8 mouse cellular contexts compared by ENCODE assay signal in genomic region chr8:83999057-83999705, GRCm38 (mm10). TPM values are rescaled to one million over a fixed set of nuclear protein-coding genes. Genes with fewer than 3 reads are reported as not detected.
DNase-seq lines count a peak whose midpoint lies in the region; ATAC-seq and TF ChIP-seq lines count a peak whose summit lies in the region.

No protein-coding gene starts in this region.

- peaks cover 58% of the 10 kb centered on the region for H3K27me3 ChIP-seq in forebrain, embryonic 10.5 days (ENCODE audit: poor library complexity, severe bottlenecking)
- no peaks in the 10 kb centered on the region for H3K27me3 ChIP-seq in limb, embryonic 14.5 days (ENCODE audit: control insufficient read depth, insufficient read depth, low read length)

- H3K4me2 ChIP-seq in limb, embryonic 14.5 days (replicated peaks; ENCODE audit: low read depth, low read length, severe bottlenecking): peak overlapping the region; percentile 79

- H3K9ac ChIP-seq in limb, embryonic 14.5 days (ENCODE audit: low read depth, low read length, severe bottlenecking): peak overlapping the region; percentile 70

- H3K9me3 ChIP-seq in forebrain, embryonic 10.5 days: no peaks in the 10 kb centered on the region
- H3K9me3 ChIP-seq in limb, embryonic 14.5 days (ENCODE audit: control insufficient read depth, low read length): no peaks in the 10 kb centered on the region

- H3K4me1 ChIP-seq in forebrain, embryonic 10.5 days: peaks cover 62% of the 10 kb centered on the region
- peaks cover 24% of the 10 kb centered on the region for H3K4me1 ChIP-seq in limb, embryonic 14.5 days (ENCODE audit: control insufficient read depth, insufficient read depth, low read length)

- no peak for ATAC-seq in limb, embryonic 14.5 days (ENCODE audit: low FRiP score, low read depth)

- peak overlapping the region; percentile 88; the same call in 1 of the 2 replicates for H3K27ac ChIP-seq in gastrocnemius, adult 2 months
- H3K27ac ChIP-seq in forebrain, embryonic 10.5 days: peak overlapping the region; percentile 88; the same call in 1 of the 2 replicates
- no peak overlapping the region for H3K27ac ChIP-seq in limb, embryonic 14.5 days (replicated peaks; ENCODE audit: low read depth, low read length)

- no peak for TF ChIP-seq CTCF in gastrocnemius, adult 2 months (IDR thresholded peaks at IDR 0.05)

- peaks cover 56% of the 10 kb centered on the region for H3K36me3 ChIP-seq in forebrain, embryonic 10.5 days (replicated peaks)
- H3K36me3 ChIP-seq in limb, embryonic 14.5 days (ENCODE audit: control insufficient read depth, insufficient read depth, low read length): peaks cover 34% of the 10 kb centered on the region

- H3K4me3 ChIP-seq in gastrocnemius, adult 2 months: peak overlapping the region; percentile 84
- H3K4me3 ChIP-seq in forebrain, embryonic 10.5 days: peak overlapping the region; percentile 85
- peak overlapping the region; percentile 80 for H3K4me3 ChIP-seq in limb, embryonic 14.5 days (replicated peaks; ENCODE audit: low read length)

- no peak for TF ChIP-seq POLR2A in limb, embryonic 14.5 days (IDR thresholded peaks at IDR 0.05; ENCODE audit: borderline replicate concordance, extremely low read depth, insufficient read depth, insufficient read length)

- intact Hi-C loops in gastrocnemius, adult 2 months (cut with DNase I): no loop called here

- 70% methylated on average over 16 of the region's 16 CpGs for WGBS in forebrain, embryonic 10.5 days
- WGBS in limb, embryonic 14.5 days: 59% methylated on average over 16 of the region's 16 CpGs

- DNase-seq in gastrocnemius, adult 2 months: no peak
- no peak for DNase-seq in gastrocnemius, adult 18-20 months (ENCODE audit: low spot score)
- peak; percentile 18 for DNase-seq in 3T3-L1 (ENCODE audit: low read depth, low spot score)
- no peak for DNase-seq in forebrain, embryonic 10.5 days (ENCODE audit: extremely low spot score, low spot score)
- no peak for DNase-seq in limb, embryonic 14.5 days (ENCODE audit: low spot score)
- no peak for DNase-seq in ovary, postnatal 14 days (ENCODE audit: low spot score)
- no peak for DNase-seq in embryo, embryonic 9.5 days (ENCODE audit: extremely low spot score)
- no peak for DNase-seq in layer of hippocampus, adult 11-12 months (ENCODE audit: low spot score)

RNA-seq across cellular contexts. Expression of gene Samd1, which starts 1.7 kb away (rescaled TPM):
- total RNA-seq in gastrocnemius, adult 2 months (2021): 10 to 100 TPM; 15.1 to 19.8 TPM
- 10 to 100 TPM; 12.3 to 16.9 TPM for total RNA-seq in gastrocnemius, adult 18-20 months (2021)
- 10.2 and 10.3 TPM in 2 replicates for polyA plus RNA-seq in forebrain, embryonic 10.5 days (2016; fragmentation: Nextera tagmentation; extraction: Ambion mirVana)
- polyA plus RNA-seq in limb, embryonic 14.5 days (2012; rRNA removed): 99.8 and 111 TPM in 2 replicates
- polyA plus RNA-seq in limb, embryonic 14.5 days (2014; fragmentation: Nextera tagmentation; extraction: Ambion mirVana): 17.2 and 17.4 TPM in 2 replicates

RNA-seq across cellular contexts. Expression of gene 1700067K01Rik, which starts 2.1 kb away (rescaled TPM):
- under 1 TPM in 1 of 2 experiments, not detected in 1; 0.48 TPM for total RNA-seq in gastrocnemius, adult 2 months (2021)
- total RNA-seq in gastrocnemius, adult 18-20 months (2021): not detected
- polyA plus RNA-seq in forebrain, embryonic 10.5 days (2016; fragmentation: Nextera tagmentation; extraction: Ambion mirVana): 0.49 and 0.63 TPM in 2 replicates
- 0.72 and 0.73 TPM in 2 replicates for polyA plus RNA-seq in limb, embryonic 14.5 days (2012; rRNA removed)
- 1.6 and 2.3 TPM in 2 replicates for polyA plus RNA-seq in limb, embryonic 14.5 days (2014; fragmentation: Nextera tagmentation; extraction: Ambion mirVana)

RNA-seq across cellular contexts. Expression of gene 2210011C24Rik, which starts 12.8 kb away (rescaled TPM):
- total RNA-seq in gastrocnemius, adult 2 months (2021): 1 to 10 TPM; 1.5 to 2.1 TPM
- 1 to 10 TPM; 2.0 to 2.4 TPM for total RNA-seq in gastrocnemius, adult 18-20 months (2021)
- polyA plus RNA-seq in forebrain, embryonic 10.5 days (2016; fragmentation: Nextera tagmentation; extraction: Ambion mirVana): 0.42 and 0.79 TPM in 2 replicates
- polyA plus RNA-seq in limb, embryonic 14.5 days (2012; rRNA removed): 0.35 and 1.1 TPM in 2 replicates
- 0.44 and 2.0 TPM in 2 replicates for polyA plus RNA-seq in limb, embryonic 14.5 days (2014; fragmentation: Nextera tagmentation; extraction: Ambion mirVana)

RNA-seq across cellular contexts. Expression of gene Palm3, which starts 22.1 kb away (rescaled TPM):
- total RNA-seq in gastrocnemius, adult 2 months (2021): under 1 TPM in 1 of 2 experiments, not detected in 1; 0.31 TPM
- total RNA-seq in gastrocnemius, adult 18-20 months (2021): under 1 TPM; 0.09 to 0.11 TPM
- 7.8 and 8.2 TPM in 2 replicates for polyA plus RNA-seq in forebrain, embryonic 10.5 days (2016; fragmentation: Nextera tagmentation; extraction: Ambion mirVana)
- 4.5 and 8.6 TPM in 2 replicates for polyA plus RNA-seq in limb, embryonic 14.5 days (2012; rRNA removed)
- 3.0 and 4.6 TPM in 2 replicates for polyA plus RNA-seq in limb, embryonic 14.5 days (2014; fragmentation: Nextera tagmentation; extraction: Ambion mirVana)

RNA-seq across cellular contexts. Expression of gene Prkaca, which starts 26.4 kb away (rescaled TPM):
- 100 to 1,000 TPM; 137 to 165 TPM for total RNA-seq in gastrocnemius, adult 2 months (2021)
- total RNA-seq in gastrocnemius, adult 18-20 months (2021): 100 to 1,000 TPM; 155 to 157 TPM
- polyA plus RNA-seq in forebrain, embryonic 10.5 days (2016; fragmentation: Nextera tagmentation; extraction: Ambion mirVana): 148 and 158 TPM in 2 replicates
- polyA plus RNA-seq in limb, embryonic 14.5 days (2012; rRNA removed): 132 and 141 TPM in 2 replicates
- polyA plus RNA-seq in limb, embryonic 14.5 days (2014; fragmentation: Nextera tagmentation; extraction: Ambion mirVana): 151 and 158 TPM in 2 replicates
